Mouse (Mus musculus) c-Kit-negative CD71-positive TER-119-positive erythroid progenitor cells, embryonic 14.5 days (primary cell): ENCODE measurements around the gene Rpl18.

Source experiments
- DNase-seq: peaks from one replicate; pipeline ENCODE4 v3.0.0-alpha.2; 2013; ENCODE audit warnings: low read depth, low spot score

Rpl18 gene

GRCm38 (mm10) chr7:45715090-45715708, at the start of gene Rpl18:
TSS of gene Rpl18 (plus strand) at chr7:45715457.
- peak; percentile 85 for DNase-seq

- no peak for DNase-seq
These were observed 49.1 kb upstream of the Rpl18 start, which contains the start of gene Fut2 for GRCm38 (mm10) chr7:45666161-45666560. TSS of gene Fut2 (minus strand) at chr7:45666394.

GRCm38 (mm10) chr7:45667761-45668160, 47.5 kb upstream of the Rpl18 start:
- DNase-seq, result no peak

- DNase-seq, result no peak
These were observed 46.3 kb upstream of the Rpl18 start for GRCm38 (mm10) chr7:45668921-45669320.

- DNase-seq, result no peak
These were observed 37.5 kb upstream of the Rpl18 start for GRCm38 (mm10) chr7:45677627-45678295.

- no peak for DNase-seq
These were observed 36.7 kb upstream of the Rpl18 start for GRCm38 (mm10) chr7:45678513-45678912.

GRCm38 (mm10) chr7:45679966-45680621, 35.2 kb upstream of the Rpl18 start:
- no peak for DNase-seq

- no peak for DNase-seq
These were observed 34.1 kb upstream of the Rpl18 start for GRCm38 (mm10) chr7:45681046-45681736.

- no peak for DNase-seq
These were observed 32.8 kb upstream of the Rpl18 start for GRCm38 (mm10) chr7:45682144-45683126.

- no peak for DNase-seq
These were observed 31.7 kb upstream of the Rpl18 start, which contains the start of gene Ntn5 for GRCm38 (mm10) chr7:45683396-45684050. TSS of gene Ntn5 (plus strand) at chr7:45684022.

GRCm38 (mm10) chr7:45685811-45686210, 29.4 kb upstream of the Rpl18 start:
- no peak for DNase-seq

GRCm38 (mm10) chr7:45686841-45687240, 28.4 kb upstream of the Rpl18 start:
- no peak for DNase-seq

- no peak for DNase-seq
These were observed 26.2 kb upstream of the Rpl18 start for GRCm38 (mm10) chr7:45689099-45689498.

GRCm38 (mm10) chr7:45689800-45690199, 25.5 kb upstream of the Rpl18 start:
- no peak for DNase-seq

- DNase-seq, result no peak
These were observed 22.9 kb upstream of the Rpl18 start for GRCm38 (mm10) chr7:45692364-45692763.

- no peak for DNase-seq
These were observed 21.2 kb upstream of the Rpl18 start, which contains the start of gene Sec1 for GRCm38 (mm10) chr7:45693921-45694591. TSS of gene Sec1 (minus strand) at chr7:45694402.

GRCm38 (mm10) chr7:45695098-45695497, 20.2 kb upstream of the Rpl18 start:
- no peak for DNase-seq

GRCm38 (mm10) chr7:45697894-45698293, 17.4 kb upstream of the Rpl18 start:
- no peak for DNase-seq

GRCm38 (mm10) chr7:45699523-45700141, 15.6 kb upstream of the Rpl18 start, which contains the start of gene Car11:
TSS of gene Car11 (plus strand) at chr7:45699843.
- no peak for DNase-seq
